Mouse (Mus musculus): Measurements from ENCODE around the gene Gm33543. TPM values are rescaled to one million over a fixed set of nuclear protein-coding genes. Genes with fewer than 3 reads are reported as not detected.

The Gm33543 gene
- polyA plus RNA-seq, 1 experiment from 2014 or later, result 0.19 TPM

Other genes with a start within 250 kb of the Gm33543 start
- gene Anapc15-ps, start 169.5 kb downstream of the Gm33543 start, polyA plus RNA-seq (2015; fragmentation: Nextera tagmentation; extraction: Ambion mirVana), result 1.8 TPM in 1 of 2 replicates, not detected in the other
- 14.4 and 15.8 TPM in 2 replicates for gene Eea1, start 97.7 kb upstream of the Gm33543 start, polyA plus RNA-seq (2015; fragmentation: Nextera tagmentation; extraction: Ambion mirVana)

Measured in kidney, embryonic 16.5 days (tissue).